In genomic region chr6:72176004-72176403, GRCm38 (mm10) we compare ENCODE assay signal across 22 mouse cellular contexts. TPM values are rescaled to one million over a fixed set of nuclear protein-coding genes. Genes with fewer than 3 reads are reported as not detected.
DNase-seq lines count a peak whose midpoint lies in the region; ATAC-seq and TF ChIP-seq lines count a peak whose summit lies in the region.
"Had no signal": no experiment of that assay in that cellular context is flagged by ENCODE, and none has a peak within 500 bp of the region (broad histone marks: within the 10 kb centered on the region; RNA-seq: fewer than 3 reads in every experiment).

No protein-coding gene starts in this region.

- TF ChIP-seq CTCF in layer of hippocampus, adult 2 months (conservative IDR thresholded peaks at IDR 0.05), result no peak
- no peak for TF ChIP-seq CTCF in lung, postnatal 0 days (IDR thresholded peaks at IDR 0.05)

- no peak overlapping the region for H3K4me3 ChIP-seq in layer of hippocampus, adult 2 months
- H3K4me3 ChIP-seq in lung, postnatal 0 days (ENCODE audit: low read depth, low read length), result no peak overlapping the region
- H3K4me3 ChIP-seq: embryonic facial prominence, embryonic 10.5 days; embryonic facial prominence, embryonic 12.5 days; forebrain, embryonic 13.5 days; forebrain, embryonic 15.5 days had no signal

- peak; percentile 88 for ATAC-seq in frontal cortex, adult (ENCODE audit: low TSS enrichment)
- no peak for ATAC-seq in lung, postnatal 0 days
- ATAC-seq: CD4-positive, CD25-positive, alpha-beta regulatory T cell, adult 4 months; forebrain, embryonic 13.5 days; forebrain, embryonic 15.5 days had no signal

- no peak for DNase-seq in frontal cortex, postnatal 36 days (ENCODE audit: low spot score in 2 of 2)
- peak in 1 of 2 experiments; percentile 45 for DNase-seq in layer of hippocampus, adult 2 months (ENCODE audit: low spot score in 2 of 2)
- DNase-seq in layer of hippocampus, adult 8-10 months (ENCODE audit: low spot score in 2 of 2), result no peak
- no peak for DNase-seq in lung, postnatal 0 days (ENCODE audit: low spot score)
- no peak for DNase-seq in lung, postnatal 14 days
- peak; percentile 48 for DNase-seq in brain, adult 2 months (ENCODE audit: low read depth, low spot score)
- DNase-seq: adrenal gland, adult 2 months; adrenal gland, postnatal 10 days; adrenal gland, postnatal 25 days; B cell, adult 2 months; cerebellum, adult 11-12 months; cerebellum, adult 2 months; cerebellum, adult 9-10 months; cerebellum, postnatal 10 days; cerebellum, postnatal 25 days had no signal

- no peak for TF ChIP-seq EP300 in lung, postnatal 0 days (IDR thresholded peaks at IDR 0.05)

- no peaks in the 10 kb centered on the region for H3K9me3 ChIP-seq in lung, postnatal 0 days (ENCODE audit: low read length)
- H3K9me3 ChIP-seq: embryonic facial prominence, embryonic 10.5 days; embryonic facial prominence, embryonic 12.5 days; forebrain, embryonic 13.5 days; forebrain, embryonic 15.5 days; G1E had no signal

- H3K27me3 ChIP-seq in lung, postnatal 0 days (replicated peaks; ENCODE audit: insufficient read depth, low read length), result no peaks in the 10 kb centered on the region
- H3K27me3 ChIP-seq: embryonic facial prominence, embryonic 12.5 days; forebrain, embryonic 13.5 days; forebrain, embryonic 15.5 days had no signal

- peak overlapping the region; percentile 76 for H3K27ac ChIP-seq in layer of hippocampus, adult 2 months
- H3K27ac ChIP-seq in lung, postnatal 0 days (ENCODE audit: low read length), result no peak overlapping the region
- H3K27ac ChIP-seq: embryonic facial prominence, embryonic 10.5 days; embryonic facial prominence, embryonic 12.5 days; forebrain, embryonic 13.5 days; forebrain, embryonic 15.5 days had no signal

- H3K9ac ChIP-seq in lung, postnatal 0 days (replicated peaks; ENCODE audit: low read depth), result 0 out of 2 replicates have a peak overlapping the region, but pooled peaks have one; percentile 12
- H3K9ac ChIP-seq: embryonic facial prominence, embryonic 12.5 days; forebrain, embryonic 13.5 days; forebrain, embryonic 15.5 days had no signal

- H3K4me1 ChIP-seq in lung, postnatal 0 days (ENCODE audit: insufficient read depth, low read depth, low read length), result peaks cover 11% of the 10 kb centered on the region; the same call in 1 of the 2 replicates
- H3K4me1 ChIP-seq: embryonic facial prominence, embryonic 10.5 days; embryonic facial prominence, embryonic 12.5 days; forebrain, embryonic 13.5 days; forebrain, embryonic 15.5 days had no signal

- H3K4me2 ChIP-seq in lung, postnatal 0 days (replicated peaks; ENCODE audit: low read depth, low read length), result no peak overlapping the region
- H3K4me2 ChIP-seq: embryonic facial prominence, embryonic 12.5 days; forebrain, embryonic 13.5 days; forebrain, embryonic 15.5 days had no signal

- H3K36me3 ChIP-seq in lung, postnatal 0 days (ENCODE audit: insufficient read depth, low read length), result no peaks in the 10 kb centered on the region
- H3K36me3 ChIP-seq: embryonic facial prominence, embryonic 10.5 days; embryonic facial prominence, embryonic 12.5 days; forebrain, embryonic 15.5 days; G1E had no signal

- WGBS in lung, postnatal 0 days, result 52% methylated on average over 5 of the region's 5 CpGs

RNA-seq across cellular contexts. Expression of gene Atoh8, which starts 59.4 kb away (rescaled TPM):
- 1 to 10 TPM; 2.1 to 3.1 TPM for total RNA-seq in layer of hippocampus, adult 2 months (2021)
- 1 to 10 TPM; 2.5 to 3.4 (median 3.3) TPM for total RNA-seq in layer of hippocampus, adult 8-10 months (2022)
- 17.3 and 20.6 TPM in 2 replicates for polyA plus RNA-seq in lung, postnatal 0 days (2015; fragmentation: Nextera tagmentation; extraction: Ambion mirVana)
- total RNA-seq: G1E had no signal
- polyA plus RNA-seq: CD4-positive, CD25-positive, alpha-beta regulatory T cell, adult 4 months had no signal
